Mouse (Mus musculus) myocyte (in vitro differentiated cells): ENCODE results near the gene Gm45618. TPM values are rescaled to one million over a fixed set of nuclear protein-coding genes. Genes with fewer than 3 reads are reported as not detected.
"Not testable (repeated sequence)": the region's sequence is repeated elsewhere in the genome, so short reads cannot be mapped to it uniquely, and the experiment has no call there.

Source experiments
- H3K27me3 ChIP-seq: one replicate; pipeline ENCODE4 v1.6.1; 2011; ENCODE audit not compliant: control insufficient read depth, insufficient read depth, insufficient read length
- H3K36me3 ChIP-seq: one replicate; pipeline ENCODE4 v1.6.1; 2011; ENCODE audit not compliant: control insufficient read depth, insufficient read depth
- H3K4me2 ChIP-seq: one replicate; pipeline ENCODE4 v1.6.1; 2011; ENCODE audit warnings: low read depth, control low read depth
- H3K4me3 ChIP-seq: one replicate; pipeline ENCODE4 v1.5.1; 2011; ENCODE audit warnings: mild to moderate bottlenecking, control low read depth, moderate library complexity
- H3K79me2 ChIP-seq: one replicate; pipeline ENCODE4 v1.6.1; 2011; ENCODE audit not compliant: control insufficient read depth, insufficient read depth
- H3ac ChIP-seq: one replicate; pipeline ENCODE4 v1.6.1; 2011; ENCODE audit not compliant: control insufficient read depth, insufficient read length
- CEBPB ChIP-seq: IDR thresholded peaks from 2 replicates; pipeline ENCODE4 v1.6.1; 2011; ENCODE audit warnings: mild to moderate bottlenecking, moderate library complexity; ENCODE audit not compliant: poor library complexity, insufficient read depth, severe bottlenecking
- E2F4 ChIP-seq: IDR thresholded peaks from one replicate; pipeline ENCODE4 v1.6.1; 2011; ENCODE audit warnings: mild to moderate bottlenecking, control low read depth, moderate library complexity; ENCODE audit not compliant: insufficient read depth
- MAX ChIP-seq: IDR thresholded peaks from one replicate; pipeline ENCODE4 v1.6.1; 2011; ENCODE audit warnings: low read depth, mild to moderate bottlenecking, control low read depth
- MYOD1 ChIP-seq, 3 experiments: IDR thresholded peaks; one replicate each; pipeline ENCODE4 v1.6.1; 2011; ENCODE audit warnings: control low read depth in 2 of 3, low read depth in 2 of 3, mild to moderate bottlenecking in 2 of 3, moderate library complexity in 1 of 3; ENCODE audit not compliant: insufficient read length in 2 of 3, control insufficient read depth in 1 of 3
- MYOG ChIP-seq, 3 experiments: IDR thresholded peaks; one replicate each; pipeline ENCODE4 v1.6.1; 2011; ENCODE audit warnings: control low read depth in 2 of 3, low read depth in 2 of 3, mild to moderate bottlenecking in 2 of 3; ENCODE audit not compliant: insufficient read length in 2 of 3, control insufficient read depth in 1 of 3, insufficient read depth in 1 of 3
- POLR2A ChIP-seq: IDR thresholded peaks from one replicate; pipeline ENCODE4 v1.6.1; 2011; ENCODE audit warnings: low read depth, mild to moderate bottlenecking, control low read depth, moderate library complexity; ENCODE audit not compliant: insufficient read length
- POLR2AphosphoS2 ChIP-seq: IDR thresholded peaks from one replicate; pipeline ENCODE4 v1.6.1; 2011; ENCODE audit warnings: low read depth, control low read depth; ENCODE audit not compliant: insufficient read length
- REST ChIP-seq: IDR thresholded peaks from one replicate; pipeline ENCODE4 v1.6.1; 2011; ENCODE audit warnings: mild to moderate bottlenecking, control low read depth, moderate library complexity; ENCODE audit not compliant: insufficient read depth, insufficient read length
- SRF ChIP-seq: IDR thresholded peaks from one replicate; pipeline ENCODE4 v1.6.1; 2011; ENCODE audit warnings: low read depth; ENCODE audit not compliant: control insufficient read depth, insufficient read length
- TCF12 ChIP-seq: IDR thresholded peaks from one replicate; pipeline ENCODE4 v1.6.1; 2011; ENCODE audit warnings: mild to moderate bottlenecking, control low read depth; ENCODE audit not compliant: poor library complexity, insufficient read depth, severe bottlenecking
- TCF3 ChIP-seq: IDR thresholded peaks from one replicate; pipeline ENCODE4 v1.6.1; 2011; ENCODE audit warnings: low read depth, control low read depth; ENCODE audit not compliant: insufficient read length
- USF1 ChIP-seq: IDR thresholded peaks from one replicate; pipeline ENCODE4 v1.6.1; 2011; ENCODE audit warnings: low read depth, mild to moderate bottlenecking, control low read depth, moderate library complexity
- polyA plus RNA-seq: library from polyadenylated mRNA; unstranded; fragments of >200 nt; fragmentation: generic; extraction: Trizol; gene quantifications from one replicate; pipeline ENCODE4 v1.2.1, GENCODE M21; 2012; ENCODE audit warnings: missing spikeins

The Gm45618 gene
- polyA plus RNA-seq, 1 experiment: not detected

DNA sequence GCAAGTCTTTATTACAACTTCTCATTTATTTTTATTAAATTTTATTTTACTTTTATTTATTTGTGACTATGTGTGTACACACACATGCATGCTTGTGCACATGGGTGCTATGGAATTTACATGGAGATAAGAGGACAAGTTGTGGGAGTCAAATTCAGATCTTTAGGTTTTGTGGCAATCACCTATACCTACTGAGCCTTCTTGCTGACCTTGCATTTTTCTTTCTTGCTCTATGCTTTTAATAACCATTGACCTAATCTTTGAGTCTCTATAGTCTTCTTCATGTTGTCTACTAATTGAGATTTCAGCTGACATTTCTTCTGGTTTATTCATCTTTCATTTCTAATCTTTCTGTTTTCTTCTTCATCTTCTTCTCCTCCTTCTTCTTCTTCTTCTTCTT lies 28.1 kb upstream of the Gm45618 start:
- TF ChIP-seq MYOD1 (IDR thresholded peaks at IDR 0.05; ENCODE audit: control insufficient read depth in 1 of 3, insufficient read length in 2 of 3, low read depth in 2 of 3): no peak
- no peak for TF ChIP-seq POLR2AphosphoS2
- Histone ChIP-seq H3K27me3 (no peaks in the 10 kb centered on the region), H3K4me2 (no peak overlapping the region), H3ac (no peak overlapping the region), H3K79me2 (no peaks in the 10 kb centered on the region), H3K4me3 (no peak overlapping the region), H3K36me3 (no peaks in the 10 kb centered on the region)

DNA sequence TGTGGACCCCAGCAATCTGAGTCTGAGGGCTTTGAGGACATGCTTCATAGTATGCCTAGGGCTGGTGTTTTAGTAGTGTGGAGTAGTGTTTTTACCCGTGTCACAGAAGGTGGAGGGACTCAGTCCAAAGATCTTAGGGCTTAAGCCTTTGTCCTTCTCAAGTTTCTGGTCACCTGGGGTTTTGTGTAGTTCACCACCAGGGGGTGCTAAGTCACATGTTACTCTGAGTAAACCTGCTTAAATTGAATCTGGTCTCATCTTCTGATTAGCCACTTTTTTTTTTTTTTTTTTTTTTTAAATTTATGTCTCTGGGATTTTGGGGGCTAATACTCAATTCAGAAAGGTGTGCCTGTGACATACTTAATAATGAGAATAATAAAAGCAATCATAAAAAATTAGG lies 25.5 kb upstream of the Gm45618 start:
- Histone ChIP-seq H3K4me2 (no peak overlapping the region), H3K4me3 (no peak overlapping the region), H3K79me2 (no peaks in the 10 kb centered on the region), H3ac (no peak overlapping the region), H3K27me3 (no peaks in the 10 kb centered on the region), H3K36me3 (no peaks in the 10 kb centered on the region)
- TF ChIP-seq POLR2AphosphoS2 (no peak), SRF (no peak), E2F4 (no peak), POLR2A (no peak), MYOG (IDR thresholded peaks at IDR 0.05; ENCODE audit: control insufficient read depth in 1 of 3, insufficient read depth in 1 of 3, insufficient read length in 2 of 3, low read depth in 2 of 3) (no peak), REST (no peak), TCF3 (no peak), USF1 (no peak), TCF12 (no peak), MAX (no peak), CEBPB (no peak), MYOD1 (IDR thresholded peaks at IDR 0.05; ENCODE audit: control insufficient read depth in 1 of 3, insufficient read length in 2 of 3, low read depth in 2 of 3) (no peak)

DNA sequence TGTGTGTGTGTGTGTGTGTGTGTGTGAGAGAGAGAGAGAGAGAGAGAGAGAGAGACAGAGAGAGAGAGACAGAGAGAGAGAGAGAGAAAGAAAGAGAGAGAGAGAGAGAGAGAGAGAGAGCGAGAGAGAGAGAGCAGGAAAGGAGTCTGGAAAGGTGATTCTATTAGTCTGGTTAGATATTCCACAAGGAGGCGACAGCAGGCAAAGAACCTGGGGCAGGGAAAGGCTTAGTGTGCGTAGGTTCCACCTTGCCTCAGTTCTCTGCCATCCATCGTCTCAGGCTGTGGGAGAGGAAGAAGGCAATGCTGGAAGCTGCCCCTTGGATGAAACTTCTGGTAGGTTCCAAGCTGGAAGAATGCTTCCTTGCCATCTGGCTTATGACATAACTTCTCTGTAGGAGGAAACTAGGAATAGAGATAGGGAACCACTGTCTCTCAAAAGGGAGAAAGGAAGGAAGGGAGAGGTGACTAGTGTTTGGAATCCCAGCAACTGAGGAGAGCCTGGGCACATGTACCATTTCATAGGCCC lies 24.9 kb upstream of the Gm45618 start:
- TF ChIP-seq USF1: no peak
- TF ChIP-seq POLR2A: no peak
- TF ChIP-seq POLR2AphosphoS2: no peak
- no peak for TF ChIP-seq SRF
- no peak for TF ChIP-seq TCF3
- no peak for TF ChIP-seq MAX
- no peak for TF ChIP-seq CEBPB
- TF ChIP-seq TCF12: no peak
- TF ChIP-seq MYOG (IDR thresholded peaks at IDR 0.05; ENCODE audit: control insufficient read depth in 1 of 3, insufficient read depth in 1 of 3, insufficient read length in 2 of 3, low read depth in 2 of 3): no peak
- no peak for TF ChIP-seq REST
- H3K4me3 ChIP-seq: no peak overlapping the region
- H3K36me3 ChIP-seq: no peaks in the 10 kb centered on the region
- no peak overlapping the region for H3K4me2 ChIP-seq
- no peak overlapping the region for H3ac ChIP-seq
- H3K27me3 ChIP-seq: no peaks in the 10 kb centered on the region
- H3K79me2 ChIP-seq: no peaks in the 10 kb centered on the region

DNA sequence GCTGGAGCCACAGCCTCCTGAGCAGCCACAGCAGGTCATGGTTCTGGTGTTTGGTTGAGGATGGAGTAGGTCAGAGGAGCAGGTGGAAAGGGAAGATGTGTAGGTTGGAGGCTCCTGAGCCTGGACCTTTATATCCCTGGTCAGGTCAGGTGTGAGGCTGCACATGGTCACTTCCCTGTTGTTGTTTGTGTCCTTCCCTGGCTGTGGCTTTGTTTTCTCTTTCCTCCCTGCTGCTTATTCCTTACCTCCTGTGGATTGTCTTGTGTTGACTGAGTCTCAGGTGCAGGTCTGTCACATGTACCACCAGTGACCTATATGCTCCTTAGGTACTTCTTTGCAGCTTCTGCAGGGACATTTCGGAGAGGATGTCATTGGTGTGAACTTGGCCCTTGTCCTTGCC lies 24.0 kb upstream of the Gm45618 start, which contains the start of gene Gm45337:
Gm45337 (minus strand) TSS at position 101 of the 400 bp plus-strand sequence.
- Histone ChIP-seq H3K36me3 (no peaks in the 10 kb centered on the region), H3K27me3 (no peaks in the 10 kb centered on the region), H3K4me2 (no peak within 1 kb of the TSS), H3K79me2 (no peaks in the 10 kb centered on the region), H3ac (no peak within 1 kb of the TSS), H3K4me3 (no peak within 1 kb of the TSS)
- TF ChIP-seq POLR2A (no peak), MYOG (IDR thresholded peaks at IDR 0.05; ENCODE audit: control insufficient read depth in 1 of 3, insufficient read depth in 1 of 3, insufficient read length in 2 of 3, low read depth in 2 of 3) (no peak), REST (no peak), E2F4 (no peak), TCF12 (no peak), MAX (no peak), USF1 (no peak), POLR2AphosphoS2 (no peak)

DNA sequence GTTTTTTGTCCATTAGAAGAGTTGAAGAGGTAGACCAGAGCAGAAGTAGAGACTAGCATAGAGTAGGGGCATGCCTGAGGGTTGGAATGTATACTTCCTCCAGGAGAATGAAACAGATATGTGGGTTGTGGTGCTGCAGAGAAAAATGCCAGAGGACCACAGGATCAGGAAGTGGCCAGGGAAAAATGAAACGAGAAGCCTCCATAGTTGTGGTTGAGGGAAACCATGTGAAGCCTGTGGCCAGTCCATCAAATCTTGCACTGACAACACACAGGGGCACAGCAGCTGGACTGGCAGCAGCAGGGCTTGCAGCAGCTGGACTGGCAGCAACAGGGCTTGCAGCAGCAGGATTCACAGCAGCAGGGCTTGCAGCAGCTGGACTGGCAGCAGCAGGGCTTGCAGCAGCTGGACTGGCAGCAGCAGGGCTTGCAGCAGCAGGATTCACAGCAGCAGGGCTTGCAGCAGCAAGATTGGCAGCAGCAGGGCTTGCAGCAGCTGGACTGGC lies 23.0 kb upstream of the Gm45618 start:
- peak in 2 of 3 experiments; percentile 28 to 52 for TF ChIP-seq MYOD1 (IDR thresholded peaks at IDR 0.05; ENCODE audit: control insufficient read depth in 1 of 3, insufficient read length in 2 of 3, low read depth in 2 of 3)
- not testable (repeated sequence) for H3ac ChIP-seq, H3K4me3 ChIP-seq, H3K79me2 ChIP-seq, H3K27me3 ChIP-seq, H3K36me3 ChIP-seq, H3K4me2 ChIP-seq
